Mouse (Mus musculus) gastrocnemius, postnatal 36 days (tissue): ENCODE results near the gene Dnah8. TPM values are rescaled to one million over a fixed set of nuclear protein-coding genes. Genes with fewer than 3 reads are reported as not detected.

Source experiments
- DNase-seq, 2 experiments: peaks; one replicate each; pipeline ENCODE4 v3.0.0; 2022
- intact Hi-C: fragments of 180-260 bp; cut with DNase I; formaldehyde crosslinking; loops from one replicate; pipeline ENCODE4 v1.15.1; 2025
- total RNA-seq, 2 experiments: library from RNA; stranded (reverse); gene quantifications; 2 replicates each; pipeline ENCODE4 v1.2.3; 2021

The Dnah8 gene
- total RNA-seq, 2 experiments from 2014 or later: 0.22 to 0.74 TPM

GRCm38 (mm10) chr17:30739769-30740168 is 115.6 kb downstream of the Dnah8 start:
- intact Hi-C loops: loop anchor here (10.0 kb wide), 1 partner anchor 285 kb away; no protein-coding TSS in a partner anchor
- DNase-seq: no peak

GRCm38 (mm10) chr17:30743947-30744346 is 119.8 kb downstream of the Dnah8 start:
- DNase-seq: no peak
- intact Hi-C loops: loop anchor here (10.0 kb wide), 1 partner anchor 289 kb away; no protein-coding TSS in a partner anchor

- intact Hi-C loops: loop anchor here (5.0 to 10.0 kb wide), 3 partner anchors 201 to 292 kb away; no protein-coding TSS in a partner anchor
- DNase-seq: no peak
These were observed 122.2 kb downstream of the Dnah8 start for GRCm38 (mm10) chr17:30746056-30747024.

- no peak for DNase-seq
- intact Hi-C loops: loop anchor here (5.0 to 10.0 kb wide), 3 partner anchors 198 to 295 kb away; no protein-coding TSS in a partner anchor
These were observed 125.2 kb downstream of the Dnah8 start for GRCm38 (mm10) chr17:30749391-30749790.

GRCm38 (mm10) chr17:30750269-30750668 is 126.1 kb downstream of the Dnah8 start:
- no peak for DNase-seq
- intact Hi-C loops: no loop called here

GRCm38 (mm10) chr17:30752370-30752818 is 128.2 kb downstream of the Dnah8 start:
- DNase-seq: no peak
- intact Hi-C loops: no loop called here

GRCm38 (mm10) chr17:30753201-30753600 is 129.0 kb downstream of the Dnah8 start:
- no peak for DNase-seq
- intact Hi-C loops: no loop called here

- no peak for DNase-seq
- intact Hi-C loops: no loop called here
These were observed 132.6 kb downstream of the Dnah8 start for GRCm38 (mm10) chr17:30756771-30757170.

- DNase-seq: no peak
- intact Hi-C loops: no loop called here
These were observed 136.2 kb downstream of the Dnah8 start for GRCm38 (mm10) chr17:30760307-30760706.

GRCm38 (mm10) chr17:30764276-30764675 is 140.1 kb downstream of the Dnah8 start:
- no peak for DNase-seq
- intact Hi-C loops: no loop called here

- intact Hi-C loops: no loop called here
- DNase-seq: no peak
These were observed 150.3 kb downstream of the Dnah8 start for GRCm38 (mm10) chr17:30774416-30774815.

- DNase-seq: no peak
- intact Hi-C loops: no loop called here
These were observed 150.9 kb downstream of the Dnah8 start for GRCm38 (mm10) chr17:30775096-30775495.

- DNase-seq: no peak
- intact Hi-C loops: no loop called here
These were observed 156.9 kb downstream of the Dnah8 start for GRCm38 (mm10) chr17:30781046-30781445.

- DNase-seq: no peak
- intact Hi-C loops: no loop called here
These were observed 158.1 kb downstream of the Dnah8 start for GRCm38 (mm10) chr17:30782286-30782685.

GRCm38 (mm10) chr17:30788361-30788760 is 164.2 kb downstream of the Dnah8 start:
- intact Hi-C loops: no loop called here
- no peak for DNase-seq

GRCm38 (mm10) chr17:30790816-30791215 is 166.7 kb downstream of the Dnah8 start:
- no peak for DNase-seq
- intact Hi-C loops: no loop called here

GRCm38 (mm10) chr17:30792396-30792795 is 168.2 kb downstream of the Dnah8 start:
- intact Hi-C loops: no loop called here
- no peak for DNase-seq

- intact Hi-C loops: no loop called here
- DNase-seq: no peak
These were observed 172.5 kb downstream of the Dnah8 start for GRCm38 (mm10) chr17:30796616-30797015.

- intact Hi-C loops: no loop called here
These were observed 176.3 kb downstream of the Dnah8 start for GRCm38 (mm10) chr17:30800261-30800985.

GRCm38 (mm10) chr17:30803668-30804067 is 179.5 kb downstream of the Dnah8 start:
- intact Hi-C loops: no loop called here
- no peak for DNase-seq

More at GRCm38 (mm10) chr17:30800261-30800985, 176.3 kb downstream of the Dnah8 start:
- no peak for DNase-seq

- intact Hi-C loops: no loop called here
- no peak for DNase-seq
These were observed 180.8 kb downstream of the Dnah8 start for GRCm38 (mm10) chr17:30804955-30805354.
